Mouse (Mus musculus) heart, embryonic 12.5 days (tissue): ENCODE data around the gene B2m. TPM values are rescaled to one million over a fixed set of nuclear protein-coding genes. Genes with fewer than 3 reads are reported as not detected.
"Not testable (repeated sequence)": the region's sequence is repeated elsewhere in the genome, so short reads cannot be mapped to it uniquely, and the experiment has no call there.

Experiments
- ATAC-seq: fragments of 200-750 bp; cut with Nextera tagmentation; 2 replicates; pipeline ENCODE4 v1.8.0; 2017; ENCODE audit warnings: moderate TSS enrichment, moderate library complexity; ENCODE audit not compliant: insufficient number of reproducible peaks, low FRiP score
- H3K27ac ChIP-seq: fragments of 300-500 bp; sonication (generic); 2 replicates; pipeline ENCODE4 v1.5.1; 2016; ENCODE audit warnings: mild to moderate bottlenecking, moderate library complexity; ENCODE audit not compliant: poor library complexity, severe bottlenecking
- H3K27me3 ChIP-seq: fragments of 300-500 bp; sonication (generic); replicated peaks from 2 replicates; pipeline ENCODE4 v1.6.1; 2016; ENCODE audit warnings: mild to moderate bottlenecking, moderate library complexity
- H3K36me3 ChIP-seq: fragments of 300-500 bp; sonication (generic); 2 replicates; pipeline ENCODE4 v1.6.1; 2016; ENCODE audit warnings: mild to moderate bottlenecking, moderate library complexity
- H3K4me1 ChIP-seq: fragments of 300-500 bp; sonication (generic); replicated peaks from 2 replicates; pipeline ENCODE4 v1.6.1; 2016; ENCODE audit warnings: mild to moderate bottlenecking
- H3K4me2 ChIP-seq: fragments of 300-500 bp; sonication (generic); 2 replicates; pipeline ENCODE4 v1.6.1; 2016; ENCODE audit warnings: mild to moderate bottlenecking, moderate library complexity
- H3K4me3 ChIP-seq: fragments of 300-500 bp; sonication (generic); 2 replicates; pipeline ENCODE4 v1.5.1; 2016; ENCODE audit warnings: mild to moderate bottlenecking
- H3K9ac ChIP-seq: fragments of 300-500 bp; sonication (generic); 2 replicates; pipeline ENCODE4 v1.6.1; 2016; ENCODE audit warnings: mild to moderate bottlenecking, moderate library complexity
- H3K9me3 ChIP-seq: fragments of 300-500 bp; sonication (generic); replicated peaks from 2 replicates; pipeline ENCODE4 v1.6.1; 2016; ENCODE audit warnings: mild to moderate bottlenecking, moderate library complexity
- WGBS: fragments of 180-500 bp; shearing (Covaris S2); methylation state at CpG from one replicate; pipeline ENCODE4 v1.1.7; 2016; 5-methylcytosine and 5-hydroxymethylcytosine counted together
- polyA plus RNA-seq: library from polyadenylated mRNA; unstranded; fragments of >200 nt; fragmentation: Nextera tagmentation; extraction: Ambion mirVana; gene quantifications from 2 replicates; pipeline ENCODE4 v1.2.1, GENCODE M21; 2016

Gene B2m
- 246 and 247 TPM in 2 replicates for polyA plus RNA-seq

GRCm38 (mm10) chr2:122147508-122148241, at the start of gene B2m:
B2m (plus strand) TSS chr2:122147686.
- peaks cover 17% of the 10 kb centered on the region for H3K4me1 ChIP-seq
- under 1% methylated on average over 40 of the region's 40 CpGs for WGBS
- peak; percentile 96 for ATAC-seq
- H3K4me2 ChIP-seq, result peak within 1 kb of the TSS; percentile 84
- peak within 1 kb of the TSS; percentile 85 for H3K9ac ChIP-seq
- peaks cover 13% of the 10 kb centered on the region for H3K36me3 ChIP-seq
- no peaks in the 10 kb centered on the region for H3K9me3 ChIP-seq
- no peaks in the 10 kb centered on the region for H3K27me3 ChIP-seq
- H3K4me3 ChIP-seq, result peak within 1 kb of the TSS; percentile 83
- H3K27ac ChIP-seq, result peak within 1 kb of the TSS; percentile 76

- not testable (repeated sequence) for H3K9ac ChIP-seq, H3K4me3 ChIP-seq, ATAC-seq, H3K4me1 ChIP-seq, H3K27ac ChIP-seq, H3K4me2 ChIP-seq, H3K27me3 ChIP-seq, H3K9me3 ChIP-seq
- H3K36me3 ChIP-seq, result peaks cover 78% of the 10 kb centered on the region
- WGBS, result 77% methylated on average over 5 of the region's 5 CpGs
Measured at GRCm38 (mm10) chr2:122097686-122098085, 49.8 kb upstream of the B2m start.

GRCm38 (mm10) chr2:122102070-122102469, 45.4 kb upstream of the B2m start:
- H3K9ac ChIP-seq, result no peak overlapping the region

GRCm38 (mm10) chr2:122108101-122108500, 39.4 kb upstream of the B2m start:
- no peaks in the 10 kb centered on the region for H3K4me1 ChIP-seq
- no peak overlapping the region for H3K27ac ChIP-seq
- ATAC-seq, result no peak
- 75% methylated on average over 14 of the region's 14 CpGs for WGBS
- H3K4me2 ChIP-seq, result no peak overlapping the region
- H3K4me3 ChIP-seq, result no peak overlapping the region
- no peaks in the 10 kb centered on the region for H3K9me3 ChIP-seq
- peaks cover 42% of the 10 kb centered on the region for H3K36me3 ChIP-seq
- H3K27me3 ChIP-seq, result no peaks in the 10 kb centered on the region
- H3K9ac ChIP-seq, result no peak overlapping the region

More at GRCm38 (mm10) chr2:122102070-122102469, 45.4 kb upstream of the B2m start:
- Histone ChIP-seq H3K36me3 (peaks cover 66% of the 10 kb centered on the region), H3K27ac (no peak overlapping the region), H3K9me3 (no peaks in the 10 kb centered on the region), H3K4me1 (no peaks in the 10 kb centered on the region), H3K27me3 (no peaks in the 10 kb centered on the region), H3K4me2 (no peak overlapping the region), H3K4me3 (no peak overlapping the region)
- no peak for ATAC-seq

- Histone ChIP-seq H3K4me1 (no peaks in the 10 kb centered on the region), H3K27ac (no peak overlapping the region), H3K9me3 (no peaks in the 10 kb centered on the region), H3K27me3 (no peaks in the 10 kb centered on the region), H3K4me3 (no peak overlapping the region), H3K4me2 (no peak overlapping the region), H3K36me3 (peaks cover 45% of the 10 kb centered on the region), H3K9ac (no peak overlapping the region)
- no peak for ATAC-seq
- 45% methylated on average over 4 of the region's 4 CpGs for WGBS
Measured at GRCm38 (mm10) chr2:122109714-122110113, 37.8 kb upstream of the B2m start.

- Histone ChIP-seq H3K36me3 (peaks cover 18% of the 10 kb centered on the region), H3K27me3 (no peaks in the 10 kb centered on the region), H3K9me3 (no peaks in the 10 kb centered on the region), H3K4me3 (no peak overlapping the region), H3K4me1 (0 out of 2 replicates have a peak, but pooled peaks cover 7% of the 10 kb centered on the region), H3K9ac (no peak overlapping the region), H3K27ac (no peak overlapping the region), H3K4me2 (0 out of 2 replicates have a peak overlapping the region, but pooled peaks have one; percentile 73)
- no peak for ATAC-seq
- 83% methylated on average over 2 of the region's 2 CpGs for WGBS
Measured at GRCm38 (mm10) chr2:122116888-122117287, 30.6 kb upstream of the B2m start.

GRCm38 (mm10) chr2:122117961-122118958, 29.2 kb upstream of the B2m start, which contains the start of gene Spg11:
Spg11 (minus strand) TSS chr2:122118386.
- 0 out of 2 replicates have a peak, but pooled peaks cover 7% of the 10 kb centered on the region for H3K4me1 ChIP-seq
- WGBS, result under 1% methylated on average over 47 of the region's 47 CpGs
- ATAC-seq, result peak; percentile 99
- H3K27ac ChIP-seq, result peak within 1 kb of the TSS; percentile 96
- no peaks in the 10 kb centered on the region for H3K9me3 ChIP-seq
- peak within 1 kb of the TSS; percentile 73 for H3K4me2 ChIP-seq
- no peaks in the 10 kb centered on the region for H3K27me3 ChIP-seq
- H3K9ac ChIP-seq, result peak within 1 kb of the TSS; percentile 90
- H3K4me3 ChIP-seq, result peak within 1 kb of the TSS; percentile 74
- peaks cover 13% of the 10 kb centered on the region for H3K36me3 ChIP-seq

- 0 out of 2 replicates have a peak, but pooled peaks have one; percentile 31 for ATAC-seq
- H3K4me2 ChIP-seq, result no peak overlapping the region
- WGBS, result 38% methylated on average over 12 of the region's 12 CpGs
Measured at GRCm38 (mm10) chr2:122125680-122126572, 21.6 kb upstream of the B2m start.

GRCm38 (mm10) chr2:122126765-122127347, 20.6 kb upstream of the B2m start:
- Histone ChIP-seq H3K27me3 (no peaks in the 10 kb centered on the region), H3K4me1 (peaks cover 13% of the 10 kb centered on the region), H3K36me3 (no peaks in the 10 kb centered on the region), H3K9me3 (no peaks in the 10 kb centered on the region), H3K27ac (no peak overlapping the region), H3K9ac (no peak overlapping the region), H3K4me3 (no peak overlapping the region), H3K4me2 (no peak overlapping the region)
- no peak for ATAC-seq
- 53% methylated on average over 5 of the region's 5 CpGs for WGBS

More at GRCm38 (mm10) chr2:122125680-122126572, 21.6 kb upstream of the B2m start:
- H3K9me3 ChIP-seq, result no peaks in the 10 kb centered on the region
- no peak overlapping the region for H3K9ac ChIP-seq
- H3K4me1 ChIP-seq, result peaks cover 13% of the 10 kb centered on the region
- no peaks in the 10 kb centered on the region for H3K36me3 ChIP-seq
- no peak overlapping the region for H3K27ac ChIP-seq
- H3K27me3 ChIP-seq, result no peaks in the 10 kb centered on the region
- no peak overlapping the region for H3K4me3 ChIP-seq

GRCm38 (mm10) chr2:122127635-122128034, 19.9 kb upstream of the B2m start:
- WGBS, result 94% methylated on average over 4 of the region's 4 CpGs

More at GRCm38 (mm10) chr2:122127635-122128034, 19.9 kb upstream of the B2m start:
- Histone ChIP-seq H3K4me2 (no peak overlapping the region), H3K27ac (no peak overlapping the region), H3K4me3 (no peak overlapping the region), H3K4me1 (peaks cover 13% of the 10 kb centered on the region), H3K36me3 (no peaks in the 10 kb centered on the region), H3K9ac (no peak overlapping the region), H3K9me3 (no peaks in the 10 kb centered on the region), H3K27me3 (no peaks in the 10 kb centered on the region)
- no peak for ATAC-seq
